Mouse (Mus musculus) thymus, adult 2 months (tissue): Measurements from ENCODE around the gene Fitm1.

Experiments
- CTCF ChIP-seq: fragments of 200-500 bp; IDR thresholded peaks from 2 replicates; pipeline ENCODE4 v1.5.1; 2012; ENCODE audit warnings: mild to moderate bottlenecking, control low read depth, low read length, moderate library complexity, borderline replicate concordance; ENCODE audit not compliant: control insufficient read depth, poor library complexity, insufficient read depth; ENCODE audit errors: extremely low read depth
- POLR2A ChIP-seq: fragments of 200-500 bp; IDR thresholded peaks from 2 replicates; pipeline ENCODE4 v1.6.1; 2012; ENCODE audit warnings: mild to moderate bottlenecking, low read length, control low read depth, moderate library complexity; ENCODE audit not compliant: control insufficient read depth, poor library complexity, insufficient read depth; ENCODE audit errors: extremely low read depth

DNA sequence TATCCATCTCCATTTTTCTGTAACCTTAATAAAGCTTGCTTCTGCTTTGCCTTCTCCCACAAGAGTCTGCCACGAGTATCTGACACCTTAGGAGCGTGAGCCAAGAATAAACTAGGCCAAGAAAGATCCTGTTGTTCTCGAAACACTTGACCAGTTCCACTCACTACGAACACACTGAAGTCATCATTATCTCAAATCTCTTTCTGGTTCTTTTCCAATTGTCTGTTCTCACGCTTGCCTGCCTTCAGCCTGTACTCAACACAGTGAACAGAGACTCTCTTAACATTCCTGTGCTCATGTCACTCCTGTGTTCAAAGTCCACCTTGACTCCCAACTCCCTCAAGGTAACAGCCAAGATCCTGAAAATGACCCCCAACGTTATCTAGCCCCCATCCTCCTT lies 37.9 kb downstream of the Fitm1 start:
- TF ChIP-seq CTCF (no peak), POLR2A (no peak)
